Mouse (Mus musculus): Measurements from ENCODE around the gene Pla2g4a. TPM values are rescaled to one million over a fixed set of nuclear protein-coding genes. Genes with fewer than 3 reads are reported as not detected.

The Pla2g4a gene
- total and polyA plus RNA-seq, 3 experiments = 6.4 to 14.4 TPM; not detected in 1

- H3K4me1 ChIP-seq (ENCODE audit: control insufficient read depth in 1 of 2, insufficient read depth in 2 of 2, low read length in 2 of 2) = no peaks in the 10 kb centered on the region
- no peak for DNase-seq (ENCODE audit: low read depth, low spot score)
- H3K36me3 ChIP-seq (ENCODE audit: control insufficient read depth in 1 of 2, insufficient read depth in 2 of 2, low read length in 2 of 2) = no peaks in the 10 kb centered on the region
- no peaks in the 10 kb centered on the region for H3K79me2 ChIP-seq (ENCODE audit: control insufficient read depth, insufficient read depth, low read length, poor library complexity)
- H3K9ac ChIP-seq (ENCODE audit: control insufficient read depth, low read depth, low read length, poor library complexity, severe bottlenecking) = no peak overlapping the region
- H3K4me3 ChIP-seq (ENCODE audit: control insufficient read depth in 1 of 2, insufficient read depth in 1 of 2, low read depth in 2 of 2, low read length in 2 of 2) = no peak overlapping the region
- TF ChIP-seq MYC (IDR thresholded peaks at IDR 0.05; ENCODE audit: low read depth, low read length) (no peak), GATA1 (IDR thresholded peaks at IDR 0.05; ENCODE audit: low read depth, low read length) (no peak), MYB (IDR thresholded peaks at IDR 0.05; ENCODE audit: low read depth, low read length) (no peak), CHD1 (IDR thresholded peaks at IDR 0.05; ENCODE audit: low read depth, low read length) (no peak), E2F4 (IDR thresholded peaks at IDR 0.05; ENCODE audit: borderline replicate concordance, low read depth, low read length) (no peak), HCFC1 (IDR thresholded peaks at IDR 0.05; ENCODE audit: low read depth, low read length) (no peak)
- no peaks in the 10 kb centered on the region for H3K9me3 ChIP-seq (replicated peaks; ENCODE audit: insufficient read depth, low read length)
- H3K27ac ChIP-seq (ENCODE audit: control insufficient read depth, low read depth, low read length) = no peak overlapping the region
- no peaks in the 10 kb centered on the region for H3K27me3 ChIP-seq (ENCODE audit: control insufficient read depth in 1 of 2, insufficient read depth in 2 of 2, low read length in 2 of 2)
Observed at GRCm38 (mm10) chr1:149896590-149896989, 64.5 kb downstream of the Pla2g4a start.

- TF ChIP-seq RAD21 (IDR thresholded peaks at IDR 0.05; ENCODE audit: low read depth, low read length) (no peak), MEF2A (IDR thresholded peaks at IDR 0.05; ENCODE audit: extremely low read depth, insufficient replicate concordance, low read depth, low read length, poor library complexity, severe bottlenecking) (no peak), NRF1 (IDR thresholded peaks at IDR 0.05; ENCODE audit: insufficient read depth, low read depth, low read length, poor library complexity, severe bottlenecking) (no peak), CHD1 (IDR thresholded peaks at IDR 0.05; ENCODE audit: low read depth, low read length) (no peak), CHD2 (IDR thresholded peaks at IDR 0.05; ENCODE audit: low read length) (no peak), KAT2A (conservative IDR thresholded peaks at IDR 0.05; ENCODE audit: low read depth, low read length) (no peak)
- H3K9me3 ChIP-seq (replicated peaks; ENCODE audit: insufficient read depth, low read length) = no peaks in the 10 kb centered on the region
- DNase-seq (ENCODE audit: low read depth, low spot score) = no peak
Observed at GRCm38 (mm10) chr1:149894940-149895339, 66.2 kb downstream of the Pla2g4a start.

GRCm38 (mm10) chr1:149893903-149894302 is 67.2 kb downstream of the Pla2g4a start:
- Histone ChIP-seq H3K36me3 (ENCODE audit: control insufficient read depth in 1 of 2, insufficient read depth in 2 of 2, low read length in 2 of 2) (no peaks in the 10 kb centered on the region), H3K27me3 (ENCODE audit: control insufficient read depth in 1 of 2, insufficient read depth in 2 of 2, low read length in 2 of 2) (no peaks in the 10 kb centered on the region), H3K27ac (ENCODE audit: control insufficient read depth, low read depth, low read length) (no peak overlapping the region), H3K9me3 (replicated peaks; ENCODE audit: insufficient read depth, low read length) (no peaks in the 10 kb centered on the region), H3K4me1 (ENCODE audit: control insufficient read depth in 1 of 2, insufficient read depth in 2 of 2, low read length in 2 of 2) (no peaks in the 10 kb centered on the region), H3K79me2 (ENCODE audit: control insufficient read depth, insufficient read depth, low read length, poor library complexity) (no peaks in the 10 kb centered on the region), H3K4me3 (ENCODE audit: control insufficient read depth in 1 of 2, insufficient read depth in 1 of 2, low read depth in 2 of 2, low read length in 2 of 2) (no peak overlapping the region), H3K9ac (ENCODE audit: control insufficient read depth, low read depth, low read length, poor library complexity, severe bottlenecking) (no peak overlapping the region)
- DNase-seq (ENCODE audit: low read depth, low spot score) = no peak
- no peak for TF ChIP-seq ZKSCAN1 (IDR thresholded peaks at IDR 0.05; ENCODE audit: low read depth, low read length)
- no peak for TF ChIP-seq BHLHE40 (IDR thresholded peaks at IDR 0.05; ENCODE audit: borderline replicate concordance, low read depth, low read length)
- no peak for TF ChIP-seq CHD1 (IDR thresholded peaks at IDR 0.05; ENCODE audit: low read depth, low read length)
- TF ChIP-seq MAZ (IDR thresholded peaks at IDR 0.05; ENCODE audit: low read depth, low read length) = no peak
- no peak for TF ChIP-seq TAL1 (IDR thresholded peaks at IDR 0.05; ENCODE audit: low read length)
- no peak for TF ChIP-seq ELF1 (IDR thresholded peaks at IDR 0.05; ENCODE audit: low read depth, low read length)
- no peak for TF ChIP-seq JUND (IDR thresholded peaks at IDR 0.05; ENCODE audit: low read depth, low read length)
- no peak for TF ChIP-seq KAT2A (conservative IDR thresholded peaks at IDR 0.05; ENCODE audit: low read depth, low read length)
- no peak for TF ChIP-seq ETS1 (IDR thresholded peaks at IDR 0.05; ENCODE audit: low read depth, low read length)
- TF ChIP-seq SIN3A (IDR thresholded peaks at IDR 0.05; ENCODE audit: low read length) = no peak
- TF ChIP-seq GATA1 (IDR thresholded peaks at IDR 0.05; ENCODE audit: low read depth, low read length) = no peak
- no peak for TF ChIP-seq CHD2 (IDR thresholded peaks at IDR 0.05; ENCODE audit: low read length)

More at GRCm38 (mm10) chr1:149894940-149895339, 66.2 kb downstream of the Pla2g4a start:
- Histone ChIP-seq H3K4me3 (ENCODE audit: control insufficient read depth in 1 of 2, insufficient read depth in 1 of 2, low read depth in 2 of 2, low read length in 2 of 2) (no peak overlapping the region), H3K4me1 (ENCODE audit: control insufficient read depth in 1 of 2, insufficient read depth in 2 of 2, low read length in 2 of 2) (no peaks in the 10 kb centered on the region), H3K27ac (ENCODE audit: control insufficient read depth, low read depth, low read length) (no peak overlapping the region), H3K36me3 (ENCODE audit: control insufficient read depth in 1 of 2, insufficient read depth in 2 of 2, low read length in 2 of 2) (no peaks in the 10 kb centered on the region), H3K27me3 (ENCODE audit: control insufficient read depth in 1 of 2, insufficient read depth in 2 of 2, low read length in 2 of 2) (no peaks in the 10 kb centered on the region), H3K9ac (ENCODE audit: control insufficient read depth, low read depth, low read length, poor library complexity, severe bottlenecking) (no peak overlapping the region), H3K79me2 (ENCODE audit: control insufficient read depth, insufficient read depth, low read length, poor library complexity) (no peaks in the 10 kb centered on the region)
